Mouse (Mus musculus): ENCODE data around the gene Enox1. TPM values are rescaled to one million over a fixed set of nuclear protein-coding genes. Genes with fewer than 3 reads are reported as not detected.

Enox1 gene
- total and polyA plus RNA-seq, 3 experiments, result 0.23 to 0.80 (median 0.78) TPM

GRCm38 (mm10) chr14:77647017-77647416 is 490.5 kb downstream of the Enox1 start:
- TF ChIP-seq POLR2A (IDR thresholded peaks at IDR 0.05; ENCODE audit: insufficient read depth, low read depth, low read length) (no peak), EP300 (IDR thresholded peaks at IDR 0.05; ENCODE audit: insufficient read depth, low read depth, low read length) (no peak), CTCF (IDR thresholded peaks at IDR 0.05) (no peak)
- no peak overlapping the region for H3K4me3 ChIP-seq
- no peak overlapping the region for H3K9ac ChIP-seq (ENCODE audit: low read depth, low read length)
- H3K36me3 ChIP-seq (ENCODE audit: control insufficient read depth, insufficient read depth, low read length), result no peaks in the 10 kb centered on the region
- intact Hi-C loops (cut with DNase I), result no loop called here
- no peaks in the 10 kb centered on the region for H3K4me1 ChIP-seq (ENCODE audit: control insufficient read depth, insufficient read depth, low read length)
- no peaks in the 10 kb centered on the region for H3K79me2 ChIP-seq (replicated peaks; ENCODE audit: control insufficient read depth, insufficient read depth, low read length)
- no peak for DNase-seq
- no peaks in the 10 kb centered on the region; the same call in 1 of the 2 replicates for H3K27me3 ChIP-seq (ENCODE audit: control insufficient read depth, insufficient read depth, low read length)
- H3K27ac ChIP-seq, result no peak overlapping the region
- WGBS, result 96% methylated on average over 6 of the region's 6 CpGs

- H3K4me1 ChIP-seq (ENCODE audit: control insufficient read depth, insufficient read depth, low read length), result no peaks in the 10 kb centered on the region
Observed at GRCm38 (mm10) chr14:77648305-77648704, 491.7 kb downstream of the Enox1 start.

GRCm38 (mm10) chr14:77658739-77659138 is 502.2 kb downstream of the Enox1 start:
- WGBS, result 91% methylated on average over 4 of the region's 4 CpGs
- DNase-seq, result no peak
- H3K36me3 ChIP-seq (ENCODE audit: control insufficient read depth, insufficient read depth, low read length), result no peaks in the 10 kb centered on the region
- no peak overlapping the region for H3K9ac ChIP-seq (ENCODE audit: low read depth, low read length)
- no peaks in the 10 kb centered on the region for H3K79me2 ChIP-seq (replicated peaks; ENCODE audit: control insufficient read depth, insufficient read depth, low read length)
- H3K4me3 ChIP-seq, result no peak overlapping the region
- no peaks in the 10 kb centered on the region for H3K4me1 ChIP-seq (ENCODE audit: control insufficient read depth, insufficient read depth, low read length)
- H3K27me3 ChIP-seq (ENCODE audit: control insufficient read depth, insufficient read depth, low read length), result no peaks in the 10 kb centered on the region
- intact Hi-C loops (cut with DNase I), result no loop called here
- H3K27ac ChIP-seq, result no peak overlapping the region
- TF ChIP-seq EP300 (IDR thresholded peaks at IDR 0.05; ENCODE audit: insufficient read depth, low read depth, low read length) (no peak), CTCF (IDR thresholded peaks at IDR 0.05) (no peak), POLR2A (IDR thresholded peaks at IDR 0.05; ENCODE audit: insufficient read depth, low read depth, low read length) (no peak)

More at GRCm38 (mm10) chr14:77648305-77648704, 491.7 kb downstream of the Enox1 start:
- Histone ChIP-seq H3K27me3 (ENCODE audit: control insufficient read depth, insufficient read depth, low read length) (no peaks in the 10 kb centered on the region), H3K36me3 (ENCODE audit: control insufficient read depth, insufficient read depth, low read length) (no peaks in the 10 kb centered on the region), H3K27ac (no peak overlapping the region), H3K9ac (ENCODE audit: low read depth, low read length) (no peak overlapping the region), H3K4me3 (no peak overlapping the region), H3K79me2 (replicated peaks; ENCODE audit: control insufficient read depth, insufficient read depth, low read length) (no peaks in the 10 kb centered on the region)
- intact Hi-C loops (cut with DNase I), result no loop called here
- TF ChIP-seq POLR2A (IDR thresholded peaks at IDR 0.05; ENCODE audit: insufficient read depth, low read depth, low read length) (no peak), EP300 (IDR thresholded peaks at IDR 0.05; ENCODE audit: insufficient read depth, low read depth, low read length) (no peak), CTCF (IDR thresholded peaks at IDR 0.05) (no peak)
- no peak for DNase-seq
- WGBS, result 85% methylated on average over 8 of the region's 8 CpGs

- no peak overlapping the region for H3K4me3 ChIP-seq
- intact Hi-C loops (cut with DNase I), result no loop called here
- 48% methylated on average over 7 of the region's 7 CpGs for WGBS
- H3K36me3 ChIP-seq (ENCODE audit: control insufficient read depth, insufficient read depth, low read length), result no peaks in the 10 kb centered on the region
- H3K27ac ChIP-seq, result no peak overlapping the region
- no peaks in the 10 kb centered on the region for H3K27me3 ChIP-seq (ENCODE audit: control insufficient read depth, insufficient read depth, low read length)
- H3K9ac ChIP-seq (ENCODE audit: low read depth, low read length), result no peak overlapping the region
- H3K4me1 ChIP-seq (ENCODE audit: control insufficient read depth, insufficient read depth, low read length), result no peaks in the 10 kb centered on the region
- H3K79me2 ChIP-seq (replicated peaks; ENCODE audit: control insufficient read depth, insufficient read depth, low read length), result no peaks in the 10 kb centered on the region
- TF ChIP-seq POLR2A (IDR thresholded peaks at IDR 0.05; ENCODE audit: insufficient read depth, low read depth, low read length), result no peak
- no peak for TF ChIP-seq CTCF (IDR thresholded peaks at IDR 0.05)
- no peak for TF ChIP-seq EP300 (IDR thresholded peaks at IDR 0.05; ENCODE audit: insufficient read depth, low read depth, low read length)
- DNase-seq, result no peak
Observed at GRCm38 (mm10) chr14:77662273-77662672, 505.7 kb downstream of the Enox1 start.

- no peak for DNase-seq
- no peak overlapping the region for H3K27ac ChIP-seq
- 72% methylated on average over 8 of the region's 8 CpGs for WGBS
- H3K4me1 ChIP-seq (ENCODE audit: control insufficient read depth, insufficient read depth, low read length), result no peaks in the 10 kb centered on the region
- H3K27me3 ChIP-seq (ENCODE audit: control insufficient read depth, insufficient read depth, low read length), result no peaks in the 10 kb centered on the region
- intact Hi-C loops (cut with DNase I), result no loop called here
- TF ChIP-seq POLR2A (IDR thresholded peaks at IDR 0.05; ENCODE audit: insufficient read depth, low read depth, low read length) (no peak), CTCF (IDR thresholded peaks at IDR 0.05) (no peak), EP300 (IDR thresholded peaks at IDR 0.05; ENCODE audit: insufficient read depth, low read depth, low read length) (no peak)
- no peak overlapping the region for H3K9ac ChIP-seq (ENCODE audit: low read depth, low read length)
- H3K36me3 ChIP-seq (ENCODE audit: control insufficient read depth, insufficient read depth, low read length), result no peaks in the 10 kb centered on the region
- H3K79me2 ChIP-seq (replicated peaks; ENCODE audit: control insufficient read depth, insufficient read depth, low read length), result no peaks in the 10 kb centered on the region
- H3K4me3 ChIP-seq, result no peak overlapping the region
Observed at GRCm38 (mm10) chr14:77662994-77663393, 506.4 kb downstream of the Enox1 start.

GRCm38 (mm10) chr14:77668096-77668495 is 511.5 kb downstream of the Enox1 start:
- DNase-seq, result no peak
- intact Hi-C loops (cut with DNase I), result no loop called here
- Histone ChIP-seq H3K4me3 (no peak overlapping the region), H3K36me3 (ENCODE audit: control insufficient read depth, insufficient read depth, low read length) (no peaks in the 10 kb centered on the region), H3K79me2 (replicated peaks; ENCODE audit: control insufficient read depth, insufficient read depth, low read length) (no peaks in the 10 kb centered on the region), H3K9ac (ENCODE audit: low read depth, low read length) (no peak overlapping the region), H3K27me3 (ENCODE audit: control insufficient read depth, insufficient read depth, low read length) (no peaks in the 10 kb centered on the region), H3K27ac (no peak overlapping the region), H3K4me1 (ENCODE audit: control insufficient read depth, insufficient read depth, low read length) (no peaks in the 10 kb centered on the region; the same call in 1 of the 2 replicates)
- 68% methylated on average over 3 of the region's 3 CpGs for WGBS
- TF ChIP-seq EP300 (IDR thresholded peaks at IDR 0.05; ENCODE audit: insufficient read depth, low read depth, low read length) (no peak), POLR2A (IDR thresholded peaks at IDR 0.05; ENCODE audit: insufficient read depth, low read depth, low read length) (no peak), CTCF (IDR thresholded peaks at IDR 0.05) (no peak)
